Mouse (Mus musculus): ENCODE data around the gene Supt3.

DNA sequence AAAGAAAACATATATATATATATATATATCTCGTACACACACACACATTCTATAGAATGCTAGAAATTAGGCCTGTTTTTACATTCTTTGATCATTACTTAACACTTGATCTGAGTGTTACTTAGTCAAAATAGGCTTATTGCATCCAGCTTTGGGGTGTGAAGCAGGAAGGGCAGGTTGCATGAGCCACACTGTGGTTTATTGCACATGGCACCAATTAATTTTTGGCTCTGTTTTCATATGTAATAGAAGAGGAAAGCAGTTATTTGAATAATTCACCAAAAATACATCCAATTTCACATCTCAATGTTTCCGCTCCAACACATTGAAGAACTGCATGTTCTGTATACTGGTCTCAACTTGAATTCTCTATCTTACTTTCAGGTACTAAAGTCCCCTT lies 4.4 kb upstream of the Supt3 start:
- no peak for TF ChIP-seq CTCF (IDR thresholded peaks at IDR 0.05; ENCODE audit: insufficient read depth, low read depth, low read length)
- TF ChIP-seq POLR2A (IDR thresholded peaks at IDR 0.05; ENCODE audit: insufficient read depth, low read depth, low read length) = no peak
